Mouse (Mus musculus): ENCODE measurements at regions not wholly inside any gene's neighbourhood (a gene's known extent, or its start where the extent isn't known, plus 50 kb on each side); places are given as distances from the start of the nearest gene placed in this dataset.
"Not testable (repeated sequence)": the region's sequence is repeated elsewhere in the genome, so short reads cannot be mapped to it uniquely, and the experiment has no call there.

DNA sequence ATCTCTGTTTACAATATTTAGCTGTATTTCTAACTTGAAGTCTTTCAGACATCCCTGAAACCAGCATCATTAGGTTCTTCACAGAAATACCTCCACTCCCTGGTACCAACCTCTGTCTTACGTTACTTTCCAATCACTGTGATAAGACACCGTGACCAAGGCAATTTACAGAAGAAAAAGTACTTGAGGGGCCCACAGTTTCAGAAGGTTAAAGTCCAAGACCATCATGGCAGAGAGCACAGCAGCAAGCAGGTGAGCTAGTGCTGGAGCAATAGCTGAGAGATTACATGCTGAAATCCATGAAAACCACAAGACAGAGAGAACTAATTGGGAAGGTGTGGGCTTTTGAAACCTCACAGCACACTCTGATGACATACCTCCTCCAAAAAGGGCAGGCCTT lies 84.9 kb upstream of the Tgm3 start:
- Histone ChIP-seq H3K9ac (ENCODE audit: low read length) (no peak overlapping the region), H3K36me3 (ENCODE audit: control insufficient read depth, insufficient read depth) (no peaks in the 10 kb centered on the region), H3K9me3 (replicated peaks; ENCODE audit: control insufficient read depth, low read length) (no peaks in the 10 kb centered on the region), H3K4me1 (ENCODE audit: control insufficient read depth, insufficient read depth, low read length) (no peaks in the 10 kb centered on the region), H3K4me2 (ENCODE audit: low read depth, low read length) (no peak overlapping the region), H3K4me3 (ENCODE audit: low read length) (no peak overlapping the region), H3K27ac (ENCODE audit: low read length) (no peak overlapping the region), H3K27me3 (ENCODE audit: control insufficient read depth, insufficient read depth, low read length) (no peaks in the 10 kb centered on the region)
- no peak for ATAC-seq (replicated peaks; ENCODE audit: extremely low read depth, insufficient read depth, low FRiP score)
- WGBS: 63% methylated on average over 2 of the region's 2 CpGs

DNA sequence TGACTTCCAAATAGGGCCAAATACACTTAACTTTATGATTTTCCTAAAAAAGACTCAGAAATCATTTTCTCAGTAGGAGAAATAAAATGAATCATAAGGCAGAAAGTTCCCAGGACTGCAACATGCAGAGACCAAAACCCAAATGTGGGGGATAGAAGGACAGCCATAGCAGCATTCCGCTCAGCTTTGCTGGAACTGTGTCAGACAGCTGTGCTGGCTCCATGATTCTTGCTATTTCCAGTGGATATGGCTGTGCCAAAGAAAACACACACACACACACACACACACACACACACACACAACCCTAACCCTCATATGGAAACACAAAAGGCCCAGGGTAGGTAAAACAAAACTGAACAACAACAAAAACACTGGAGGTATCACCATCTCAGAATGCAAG lies 78.6 kb upstream of the Tgm3 start:
- no peaks in the 10 kb centered on the region for H3K36me3 ChIP-seq (ENCODE audit: control insufficient read depth, insufficient read depth)
- no peak overlapping the region for H3K4me2 ChIP-seq (ENCODE audit: low read depth, low read length)
- H3K9me3 ChIP-seq (replicated peaks; ENCODE audit: control insufficient read depth, low read length): no peaks in the 10 kb centered on the region
- WGBS: 85% methylated on average over 1 of the region's 1 CpGs
- no peaks in the 10 kb centered on the region for H3K4me1 ChIP-seq (ENCODE audit: control insufficient read depth, insufficient read depth, low read length)
- no peak overlapping the region for H3K9ac ChIP-seq (ENCODE audit: low read length)
- H3K27me3 ChIP-seq (ENCODE audit: control insufficient read depth, insufficient read depth, low read length): no peaks in the 10 kb centered on the region
- no peak overlapping the region for H3K4me3 ChIP-seq (ENCODE audit: low read length)
- no peak for ATAC-seq (replicated peaks; ENCODE audit: extremely low read depth, insufficient read depth, low FRiP score)
- no peak overlapping the region for H3K27ac ChIP-seq (ENCODE audit: low read length)

DNA sequence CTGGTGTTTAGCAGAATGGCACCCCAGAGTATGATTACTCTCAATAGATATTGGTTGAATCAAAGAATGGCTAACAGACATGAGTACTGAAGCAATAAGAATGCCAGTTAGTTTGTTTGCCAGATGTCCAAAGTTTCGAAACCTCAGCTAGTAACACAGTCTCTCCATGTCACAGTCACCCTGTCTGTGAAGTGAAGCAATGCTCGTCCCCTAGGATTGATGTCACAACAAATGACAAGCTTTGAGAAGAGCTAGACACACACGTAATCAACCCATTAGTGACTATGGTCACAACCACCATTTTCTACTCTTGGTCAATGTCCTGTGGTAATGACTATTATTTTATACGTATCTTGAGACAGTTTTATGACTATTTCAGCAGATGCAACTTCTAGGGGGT lies 69.3 kb upstream of the Tgm3 start:
- no peaks in the 10 kb centered on the region for H3K27me3 ChIP-seq (ENCODE audit: control insufficient read depth, insufficient read depth, low read length)
- no peaks in the 10 kb centered on the region for H3K9me3 ChIP-seq (replicated peaks; ENCODE audit: control insufficient read depth, low read length)
- H3K4me3 ChIP-seq (ENCODE audit: low read length): no peak overlapping the region
- H3K4me2 ChIP-seq (ENCODE audit: low read depth, low read length): no peak overlapping the region
- H3K27ac ChIP-seq (ENCODE audit: low read length): no peak overlapping the region
- 86% methylated on average over 4 of the region's 4 CpGs for WGBS
- ATAC-seq (replicated peaks; ENCODE audit: extremely low read depth, insufficient read depth, low FRiP score): no peak
- no peak overlapping the region for H3K9ac ChIP-seq (ENCODE audit: low read length)
- H3K4me1 ChIP-seq (ENCODE audit: control insufficient read depth, insufficient read depth, low read length): peaks cover under 1% of the 10 kb centered on the region; the same call in 1 of the 2 replicates
- H3K36me3 ChIP-seq (ENCODE audit: control insufficient read depth, insufficient read depth): no peaks in the 10 kb centered on the region

DNA sequence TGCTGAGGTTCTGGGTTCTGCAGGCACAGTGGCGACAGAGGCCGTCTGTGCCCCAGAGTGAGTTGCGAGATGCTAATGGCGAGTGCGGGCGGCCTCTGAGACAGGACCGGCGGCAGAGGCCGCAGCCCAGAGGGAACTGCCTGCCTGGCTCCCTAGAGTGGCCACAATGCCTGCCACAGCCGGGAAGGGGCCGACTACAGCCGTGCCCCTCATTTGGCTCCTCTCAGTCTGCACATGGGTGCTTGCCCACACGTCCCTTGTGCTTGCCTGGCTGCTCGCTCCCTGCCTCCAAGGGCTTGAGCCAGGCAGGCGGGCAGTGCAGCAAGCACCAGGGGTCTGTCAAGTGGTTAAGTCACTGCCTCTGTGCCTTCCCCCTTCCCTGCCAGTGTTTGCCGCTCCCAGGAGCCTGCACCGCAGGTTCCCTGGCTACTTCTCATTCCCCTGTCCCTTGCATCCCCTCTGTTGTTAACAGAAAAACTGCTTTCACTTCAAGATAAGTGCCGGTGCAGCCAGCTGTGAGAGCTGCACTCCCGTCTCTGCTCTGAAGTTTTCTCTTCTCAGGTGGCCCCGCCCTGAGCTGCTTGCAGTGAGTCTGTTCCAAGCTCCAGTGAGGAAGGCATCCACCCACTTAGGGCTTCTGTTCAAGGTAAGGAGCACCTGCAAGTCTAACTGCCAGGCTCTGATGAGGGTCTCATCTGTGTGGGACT lies 64.1 kb upstream of the Tgm3 start:
- H3K36me3 ChIP-seq (ENCODE audit: control insufficient read depth, insufficient read depth): no peaks in the 10 kb centered on the region
- peak; percentile 32; the same call in 1 of the 2 replicates for ATAC-seq (replicated peaks; ENCODE audit: extremely low read depth, insufficient read depth, low FRiP score)
- H3K27ac ChIP-seq (ENCODE audit: low read length): peak overlapping the region; percentile 39
- WGBS: 38% methylated on average over 20 of the region's 20 CpGs
- H3K27me3 ChIP-seq (ENCODE audit: control insufficient read depth, insufficient read depth, low read length): no peaks in the 10 kb centered on the region
- H3K9ac ChIP-seq (ENCODE audit: low read length): peak overlapping the region; percentile 65
- H3K4me2 ChIP-seq (ENCODE audit: low read depth, low read length): peak overlapping the region; percentile 63
- no peaks in the 10 kb centered on the region for H3K9me3 ChIP-seq (replicated peaks; ENCODE audit: control insufficient read depth, low read length)
- peak overlapping the region; percentile 40 for H3K4me3 ChIP-seq (ENCODE audit: low read length)
- peaks cover 2% of the 10 kb centered on the region; the same call in 1 of the 2 replicates for H3K4me1 ChIP-seq (ENCODE audit: control insufficient read depth, insufficient read depth, low read length)

DNA sequence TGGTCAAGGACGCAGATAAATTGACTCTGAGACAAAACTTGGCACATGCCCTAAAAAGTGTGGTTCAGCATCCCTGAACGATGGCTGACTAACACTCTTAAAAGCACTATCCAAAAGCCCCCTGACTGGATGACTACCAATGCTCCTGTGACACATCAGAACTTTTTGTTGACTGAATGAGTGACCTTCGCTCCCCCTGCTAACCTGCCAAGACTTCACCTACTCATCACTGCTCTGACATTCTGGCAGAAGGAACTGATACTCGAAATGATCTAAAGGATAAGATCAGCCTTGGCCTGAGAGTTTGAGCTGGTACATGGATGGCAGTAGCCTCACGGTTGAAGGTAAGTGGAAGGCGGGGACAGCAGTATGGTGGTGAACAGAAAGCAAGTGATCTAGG lies 62.4 kb upstream of the Tgm3 start:
- not testable (repeated sequence) for H3K4me1 ChIP-seq (ENCODE audit: control insufficient read depth, insufficient read depth, low read length); H3K27me3 ChIP-seq (ENCODE audit: control insufficient read depth, insufficient read depth, low read length); H3K9me3 ChIP-seq (replicated peaks; ENCODE audit: control insufficient read depth, low read length); H3K36me3 ChIP-seq (ENCODE audit: control insufficient read depth, insufficient read depth); H3K4me3 ChIP-seq (ENCODE audit: low read length); H3K9ac ChIP-seq (ENCODE audit: low read length); H3K4me2 ChIP-seq (ENCODE audit: low read depth, low read length); ATAC-seq (replicated peaks; ENCODE audit: extremely low read depth, insufficient read depth, low FRiP score); H3K27ac ChIP-seq (ENCODE audit: low read length)
- WGBS: 77% methylated on average over 6 of the region's 6 CpGs

DNA sequence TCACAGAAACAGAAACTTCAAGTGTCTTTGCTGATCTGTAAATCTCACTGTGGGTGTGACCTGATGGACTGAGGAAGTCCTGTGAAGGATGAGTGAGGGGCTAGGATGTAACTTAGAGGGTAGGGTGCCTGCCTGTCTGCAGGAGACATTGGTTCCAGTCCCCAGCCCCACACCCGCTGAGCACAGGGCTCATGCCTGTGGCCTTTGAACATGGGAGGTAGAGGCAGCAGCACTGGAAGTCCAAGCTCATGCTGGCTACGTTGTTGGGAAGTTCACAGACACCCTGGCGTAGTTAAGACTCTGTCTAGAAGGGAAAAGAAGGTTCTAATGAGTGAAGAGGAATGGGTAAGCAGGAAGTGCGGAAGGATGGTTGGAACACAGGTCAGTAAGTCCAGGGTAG lies 59.7 kb upstream of the Tgm3 start:
- Histone ChIP-seq H3K4me2 (ENCODE audit: low read depth, low read length) (no peak overlapping the region), H3K36me3 (ENCODE audit: control insufficient read depth, insufficient read depth) (no peaks in the 10 kb centered on the region), H3K4me3 (ENCODE audit: low read length) (no peak overlapping the region), H3K9ac (ENCODE audit: low read length) (no peak overlapping the region), H3K27ac (ENCODE audit: low read length) (no peak overlapping the region), H3K4me1 (ENCODE audit: control insufficient read depth, insufficient read depth, low read length) (peaks cover 12% of the 10 kb centered on the region), H3K9me3 (replicated peaks; ENCODE audit: control insufficient read depth, low read length) (no peaks in the 10 kb centered on the region), H3K27me3 (ENCODE audit: control insufficient read depth, insufficient read depth, low read length) (no peaks in the 10 kb centered on the region)
- 87% methylated on average over 4 of the region's 4 CpGs for WGBS
- no peak for ATAC-seq (replicated peaks; ENCODE audit: extremely low read depth, insufficient read depth, low FRiP score)

DNA sequence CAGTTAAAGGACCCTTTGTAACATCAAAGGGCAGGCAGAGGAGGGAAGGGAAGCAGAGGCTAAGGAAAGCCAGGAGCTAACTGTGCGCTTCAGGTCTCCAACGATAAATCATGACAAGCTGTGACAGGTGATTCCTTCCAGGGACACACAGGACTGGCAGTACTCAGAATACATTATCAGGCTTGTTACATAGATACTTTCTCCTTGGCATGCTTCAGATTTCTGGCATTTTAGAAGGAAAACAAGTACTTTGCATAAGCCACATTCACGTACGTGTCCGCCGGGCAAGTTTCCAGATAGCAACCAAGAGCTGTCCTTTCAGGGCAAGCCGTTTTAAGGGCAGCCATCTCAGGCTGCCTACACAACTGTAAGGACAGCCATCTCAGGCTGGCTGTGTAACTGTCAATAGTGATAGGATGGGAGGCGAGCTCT lies 56.9 kb upstream of the Tgm3 start:
- Histone ChIP-seq H3K4me3 (ENCODE audit: low read length) (no peak overlapping the region), H3K9me3 (replicated peaks; ENCODE audit: control insufficient read depth, low read length) (no peaks in the 10 kb centered on the region), H3K27me3 (ENCODE audit: control insufficient read depth, insufficient read depth, low read length) (no peaks in the 10 kb centered on the region), H3K36me3 (ENCODE audit: control insufficient read depth, insufficient read depth) (no peaks in the 10 kb centered on the region), H3K4me1 (ENCODE audit: control insufficient read depth, insufficient read depth, low read length) (peaks cover 10% of the 10 kb centered on the region), H3K9ac (ENCODE audit: low read length) (no peak overlapping the region), H3K4me2 (ENCODE audit: low read depth, low read length) (peak overlapping the region; percentile 12; the same call in 1 of the 2 replicates), H3K27ac (ENCODE audit: low read length) (peak overlapping the region; percentile 26; the same call in 1 of the 2 replicates)
- WGBS: 31% methylated on average over 8 of the region's 8 CpGs
- ATAC-seq (replicated peaks; ENCODE audit: extremely low read depth, insufficient read depth, low FRiP score): no peak

DNA sequence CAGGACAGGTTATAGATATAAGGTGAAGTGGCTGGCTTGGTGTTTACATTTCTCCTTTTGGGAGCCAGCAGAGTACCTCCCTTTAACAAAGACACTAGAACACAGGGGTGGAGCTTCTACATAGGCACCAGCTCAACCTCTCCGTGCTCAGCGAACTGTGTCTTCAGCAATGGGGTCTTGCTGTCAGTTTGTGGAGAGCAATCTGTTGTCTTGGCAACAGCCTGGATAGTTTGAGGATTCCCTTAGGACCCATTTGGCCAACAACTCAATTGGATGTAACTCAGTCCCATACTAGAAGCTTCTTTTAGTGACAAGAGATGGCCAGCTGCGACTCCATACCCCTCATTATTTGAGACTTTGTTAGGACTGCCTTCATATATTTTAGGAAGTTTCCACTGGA lies 54.0 kb upstream of the Tgm3 start:
- Histone ChIP-seq H3K36me3 (ENCODE audit: control insufficient read depth, insufficient read depth) (no peaks in the 10 kb centered on the region), H3K27me3 (ENCODE audit: control insufficient read depth, insufficient read depth, low read length) (no peaks in the 10 kb centered on the region), H3K4me3 (ENCODE audit: low read length) (no peak overlapping the region), H3K9me3 (replicated peaks; ENCODE audit: control insufficient read depth, low read length) (no peaks in the 10 kb centered on the region), H3K9ac (ENCODE audit: low read length) (no peak overlapping the region), H3K4me1 (ENCODE audit: control insufficient read depth, insufficient read depth, low read length) (peaks cover 10% of the 10 kb centered on the region), H3K4me2 (ENCODE audit: low read depth, low read length) (no peak overlapping the region), H3K27ac (ENCODE audit: low read length) (no peak overlapping the region)
- WGBS: 88% methylated on average over 3 of the region's 3 CpGs
- ATAC-seq (replicated peaks; ENCODE audit: extremely low read depth, insufficient read depth, low FRiP score): no peak

DNA sequence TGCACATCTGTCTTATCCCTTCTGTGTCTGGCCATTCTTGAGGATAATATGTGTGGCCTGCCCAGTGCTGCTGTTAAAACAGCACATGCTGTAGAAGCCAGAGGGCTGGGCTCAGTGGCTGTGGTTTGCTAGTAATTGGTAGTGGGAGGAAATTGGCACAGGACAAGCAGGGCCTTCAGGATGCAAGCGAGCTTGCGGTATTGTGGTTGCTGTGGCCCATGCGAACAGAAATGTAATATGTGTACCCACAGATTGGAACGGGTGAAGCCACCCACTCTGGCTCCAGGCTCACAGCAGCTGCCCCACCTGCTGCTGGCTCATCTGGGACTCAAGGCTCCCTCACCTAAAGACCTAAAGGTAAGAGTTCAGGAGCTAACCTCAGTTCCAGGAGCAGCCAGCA lies 51.8 kb upstream of the Tgm3 start:
- H3K9me3 ChIP-seq (replicated peaks; ENCODE audit: control insufficient read depth, low read length): no peaks in the 10 kb centered on the region
- H3K4me3 ChIP-seq (ENCODE audit: low read length): no peak overlapping the region
- no peak for ATAC-seq (replicated peaks; ENCODE audit: extremely low read depth, insufficient read depth, low FRiP score)
- 82% methylated on average over 4 of the region's 4 CpGs for WGBS
- H3K9ac ChIP-seq (ENCODE audit: low read length): no peak overlapping the region
- H3K4me1 ChIP-seq (ENCODE audit: control insufficient read depth, insufficient read depth, low read length): peaks cover 6% of the 10 kb centered on the region; the same call in 1 of the 2 replicates
- H3K27me3 ChIP-seq (ENCODE audit: control insufficient read depth, insufficient read depth, low read length): no peaks in the 10 kb centered on the region
- no peak overlapping the region for H3K27ac ChIP-seq (ENCODE audit: low read length)
- no peak overlapping the region for H3K4me2 ChIP-seq (ENCODE audit: low read depth, low read length)
- no peaks in the 10 kb centered on the region for H3K36me3 ChIP-seq (ENCODE audit: control insufficient read depth, insufficient read depth)

Data from heart, embryonic 16.5 days (tissue).